Mouse (Mus musculus) layer of hippocampus, adult 11-12 months (tissue): ENCODE results near the gene Mia2.
A peak's percentile ranks its signal among the peaks of the same experiment; 100 is the strongest.
"Not testable (repeated sequence)": the region's sequence is repeated elsewhere in the genome, so short reads cannot be mapped to it uniquely, and the experiment has no call there.

ENCODE experiments used
- DNase-seq: peaks from one replicate; pipeline ENCODE4 v3.0.0; 2022; ENCODE audit warnings: low spot score

Mia2 gene

DNA sequence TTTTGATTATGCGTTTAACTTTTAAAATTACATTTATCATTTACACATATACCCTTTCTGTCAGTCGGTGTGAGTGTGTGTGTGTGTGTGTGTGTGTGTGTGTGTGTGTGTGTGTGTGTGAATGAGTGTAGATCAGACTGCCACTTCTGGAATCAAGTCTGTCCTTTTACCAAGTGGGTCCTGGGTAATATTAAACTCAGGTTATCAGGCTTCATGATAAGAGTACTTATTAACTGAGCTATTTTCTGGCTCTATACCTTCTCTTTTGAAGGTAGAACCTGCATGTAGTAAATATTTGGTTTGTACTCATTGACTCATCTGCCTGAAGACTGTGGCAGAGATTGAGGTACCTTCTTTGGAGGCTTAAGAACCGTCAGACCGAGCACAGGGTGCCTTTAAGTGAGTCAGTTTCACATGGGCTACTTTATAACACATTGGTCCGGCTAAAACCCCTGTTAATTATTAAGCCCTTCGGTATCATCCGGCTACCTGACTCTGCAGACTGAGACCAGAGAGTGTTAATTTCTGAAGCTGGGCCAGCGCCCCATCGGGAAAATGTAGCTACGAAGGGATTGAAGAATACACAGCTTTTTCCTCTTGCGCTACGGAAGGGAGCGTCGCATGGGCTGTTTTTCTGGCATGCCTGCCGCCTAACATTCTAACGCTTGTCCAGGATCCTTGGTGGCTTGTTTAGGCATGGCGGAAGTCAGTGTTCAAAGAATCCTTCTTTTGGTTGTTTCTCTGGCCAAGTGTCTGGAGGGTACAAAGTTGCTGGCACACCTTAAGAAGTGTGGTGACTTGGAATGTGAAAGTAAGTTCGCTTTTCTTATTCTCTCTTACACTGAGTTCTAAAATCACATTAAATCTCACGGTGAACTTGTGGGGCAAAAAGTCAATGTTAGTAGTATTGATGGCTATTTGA lies at the start of gene Mia2:
Gene Mia2 (plus strand): TSS at position 696 of the 922 bp plus-strand sequence.
- no peak for DNase-seq

GRCm38 (mm10) chr12:59052470-59052869 lies 43.1 kb upstream of the Mia2 start:
- no peak for DNase-seq

GRCm38 (mm10) chr12:59053166-59053565 lies 42.4 kb upstream of the Mia2 start:
- DNase-seq: no peak

DNA sequence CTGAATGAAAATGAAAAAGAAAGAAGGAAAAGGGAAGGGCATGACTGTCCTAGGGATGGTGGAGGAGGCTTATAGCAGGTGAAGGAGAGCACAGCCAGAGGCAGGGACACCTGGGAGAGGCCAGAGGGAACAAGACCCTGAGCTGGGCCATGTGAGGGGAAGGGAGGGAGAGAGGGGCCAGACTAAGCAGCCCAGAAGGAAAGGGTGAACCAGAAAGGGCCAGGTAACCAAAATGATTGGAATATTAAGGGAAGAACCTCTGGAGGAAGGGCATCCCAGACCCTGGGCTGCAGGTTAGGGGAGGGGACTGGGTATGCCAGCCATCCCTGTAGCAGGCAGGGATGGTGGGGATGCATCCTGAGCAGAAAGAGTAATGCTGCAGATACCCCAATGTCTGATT lies 41.6 kb upstream of the Mia2 start:
- no peak for DNase-seq

GRCm38 (mm10) chr12:59055196-59055850 lies 40.3 kb upstream of the Mia2 start:
- DNase-seq: no peak

GRCm38 (mm10) chr12:59056222-59056621 lies 39.4 kb upstream of the Mia2 start:
- no peak for DNase-seq

- DNase-seq: not testable (repeated sequence)
These were observed 37.4 kb upstream of the Mia2 start for GRCm38 (mm10) chr12:59058242-59058641.

- DNase-seq: no peak
These were observed 35.3 kb upstream of the Mia2 start for GRCm38 (mm10) chr12:59060322-59060721.

DNA sequence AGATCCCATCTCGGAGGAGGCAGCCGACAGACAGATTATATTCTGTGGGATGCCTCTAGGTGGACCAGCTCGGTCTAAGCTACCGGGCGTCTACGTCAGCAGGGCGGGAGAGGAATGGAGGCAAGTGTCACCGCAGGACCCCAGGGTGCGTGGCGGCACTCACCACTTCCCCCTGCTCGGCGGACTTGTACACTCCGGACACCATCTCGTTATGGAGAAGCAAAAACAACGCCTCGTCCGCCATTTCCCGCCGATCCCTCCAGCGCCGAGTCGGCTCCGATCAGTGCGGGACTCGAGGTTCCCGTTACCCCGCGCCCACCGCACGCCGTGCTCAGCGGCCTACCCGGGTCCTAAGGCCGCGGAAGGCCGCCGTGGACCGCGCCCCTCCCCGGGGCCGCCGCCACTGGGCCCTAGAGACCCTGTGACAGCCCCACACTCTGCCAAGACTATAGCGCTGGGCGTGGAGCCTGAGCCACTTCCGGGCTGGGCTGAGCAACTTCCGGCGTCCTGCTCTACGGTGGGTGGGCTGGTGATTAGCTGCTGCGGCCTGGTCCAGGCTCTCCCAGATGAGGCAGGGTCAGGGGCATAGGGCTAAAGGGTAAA lies 34.5 kb upstream of the Mia2 start, which contains the start of gene Trappc6b:
Gene Trappc6b (minus strand): TSS at position 480 of the 603 bp plus-strand sequence.
- peak; percentile 80 for DNase-seq

- no peak for DNase-seq
These were observed 30.8 kb upstream of the Mia2 start for GRCm38 (mm10) chr12:59064837-59065236.

DNA sequence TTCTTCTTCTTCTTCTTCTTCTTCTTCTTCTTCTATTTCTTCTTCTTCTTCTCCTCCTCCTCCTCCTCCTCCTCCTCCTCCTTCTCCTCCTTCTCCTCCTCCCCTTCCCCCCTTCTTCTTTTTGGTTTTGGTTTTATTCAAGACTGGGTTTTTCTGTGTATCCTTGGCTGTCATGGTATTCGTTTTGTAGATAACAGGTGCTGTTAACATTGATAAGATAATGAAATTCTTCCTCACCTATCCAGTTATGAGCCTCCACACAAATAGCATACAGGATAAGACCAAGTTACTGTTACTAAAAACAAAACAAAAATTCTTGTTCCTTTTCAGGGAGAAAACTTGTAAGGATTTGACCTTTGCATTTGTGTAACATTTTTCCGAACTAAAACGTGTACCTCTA lies 29.8 kb upstream of the Mia2 start:
- no peak for DNase-seq

DNA sequence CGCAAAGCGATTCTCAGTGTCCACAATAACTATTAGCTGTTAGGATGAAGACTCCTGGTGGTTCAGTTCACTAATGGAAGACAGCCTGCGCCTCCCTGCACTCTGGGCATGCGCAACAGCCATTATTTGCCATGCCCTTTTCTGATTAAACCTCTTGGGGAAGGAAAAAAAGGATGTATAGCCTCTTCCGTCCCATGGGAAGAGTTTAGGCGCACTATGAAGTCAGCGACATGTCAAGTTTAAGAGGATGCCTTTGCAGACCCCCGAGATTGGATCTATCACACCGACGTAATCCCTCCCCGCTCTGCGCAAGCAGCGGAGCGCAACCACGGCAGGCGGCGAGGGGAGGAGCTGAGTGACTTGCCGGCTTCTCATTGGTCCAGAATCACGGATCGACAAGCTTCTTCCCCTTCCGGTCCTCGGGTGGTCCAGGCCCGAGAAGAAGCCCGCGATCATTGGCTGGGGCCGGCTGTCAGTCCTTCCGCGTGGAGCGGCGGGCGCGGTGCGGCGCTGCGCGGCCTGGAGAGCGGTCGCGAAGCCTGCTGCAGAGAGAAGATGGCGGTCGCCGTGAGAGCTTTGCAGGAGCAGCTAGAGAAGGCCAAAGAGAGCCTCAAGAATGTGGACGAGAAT lies 29.0 kb upstream of the Mia2 start, which contains the start of gene Pnn:
Gene Pnn (plus strand): TSS at position 437 of the 630 bp plus-strand sequence.
- peak; percentile 97 for DNase-seq

DNA sequence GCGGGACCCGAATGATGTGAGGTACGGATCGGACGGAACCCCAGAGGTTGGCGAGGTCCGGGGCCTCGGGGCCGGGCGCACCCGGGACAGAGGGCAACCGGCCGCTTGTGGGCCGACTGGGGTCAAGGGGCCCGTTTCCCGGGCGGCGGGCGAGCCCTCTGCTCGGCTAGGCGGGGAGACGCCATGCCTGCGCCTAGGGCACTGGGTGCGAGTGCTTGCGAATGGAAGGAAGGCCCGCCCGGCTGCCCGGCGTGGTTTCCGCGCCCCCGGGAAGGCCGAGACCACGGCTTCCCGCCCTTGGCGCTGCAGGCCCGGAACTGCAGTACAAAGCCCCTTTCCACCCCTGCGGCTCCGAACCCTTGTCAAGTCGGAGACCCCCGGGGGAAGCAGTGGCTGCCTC lies 28.5 kb upstream of the Mia2 start:
- no peak for DNase-seq

DNA sequence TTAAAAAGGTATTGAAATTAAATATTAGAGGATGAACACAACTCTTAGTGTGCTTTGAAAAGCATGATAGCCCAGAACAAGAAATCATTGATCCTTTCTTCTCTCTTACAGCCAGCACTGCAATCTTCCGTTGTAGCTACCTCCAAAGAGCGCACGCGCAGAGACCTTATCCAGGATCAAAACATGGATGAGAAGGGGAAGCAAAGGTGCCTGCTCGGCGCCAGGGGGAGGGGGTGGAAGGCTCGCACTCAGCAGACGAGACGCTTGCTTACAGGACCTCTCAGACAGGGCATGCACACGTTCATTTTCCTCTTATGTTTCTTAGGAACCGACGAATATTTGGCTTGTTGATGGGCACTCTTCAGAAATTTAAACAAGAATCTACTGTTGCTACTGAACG lies 26.8 kb upstream of the Mia2 start:
- no peak for DNase-seq

GRCm38 (mm10) chr12:59072286-59072685 lies 23.3 kb upstream of the Mia2 start:
- no peak for DNase-seq

DNA sequence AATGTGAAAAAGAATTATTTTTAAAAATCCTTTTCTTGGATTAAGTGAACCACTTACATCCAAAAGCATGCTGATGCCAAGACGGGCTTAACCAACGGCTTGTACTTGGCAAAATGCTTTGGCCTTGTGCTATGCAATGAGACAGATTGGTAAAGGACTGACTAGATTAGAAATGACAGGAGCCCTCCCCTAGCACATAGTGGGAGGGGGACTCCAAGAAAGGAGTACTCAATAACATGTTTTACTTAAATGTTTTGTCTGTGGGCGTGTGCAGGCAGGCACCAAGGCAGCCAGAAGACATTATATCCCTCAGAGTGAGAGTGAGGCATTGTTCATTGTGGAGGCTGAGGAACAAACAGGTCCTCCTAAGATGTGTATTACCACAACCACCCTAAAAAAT lies 21.5 kb upstream of the Mia2 start:
- DNase-seq: no peak

- no peak for DNase-seq
These were observed 18.6 kb upstream of the Mia2 start for GRCm38 (mm10) chr12:59076996-59077395.

DNA sequence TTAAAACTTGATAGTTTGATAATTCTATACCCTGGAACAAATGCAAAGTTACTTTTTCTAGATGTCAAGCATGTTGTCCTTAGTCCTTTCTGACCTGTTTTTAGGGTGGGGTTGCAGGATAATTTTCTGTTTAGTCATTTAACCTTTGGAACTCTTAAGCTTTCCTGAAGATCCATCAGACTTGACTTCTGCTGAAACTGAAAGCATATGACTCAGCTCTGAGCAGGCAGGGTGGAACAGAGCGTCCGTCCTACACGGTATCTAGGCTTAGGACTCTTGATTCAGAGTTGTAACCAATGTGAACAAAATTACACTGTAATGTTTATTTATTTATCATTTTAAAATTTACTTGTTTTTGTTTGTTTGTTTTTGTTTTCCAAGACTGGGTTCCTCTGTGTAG lies 17.7 kb upstream of the Mia2 start:
- DNase-seq: no peak

GRCm38 (mm10) chr12:59080461-59080860 lies 15.1 kb upstream of the Mia2 start:
- DNase-seq: no peak

DNA sequence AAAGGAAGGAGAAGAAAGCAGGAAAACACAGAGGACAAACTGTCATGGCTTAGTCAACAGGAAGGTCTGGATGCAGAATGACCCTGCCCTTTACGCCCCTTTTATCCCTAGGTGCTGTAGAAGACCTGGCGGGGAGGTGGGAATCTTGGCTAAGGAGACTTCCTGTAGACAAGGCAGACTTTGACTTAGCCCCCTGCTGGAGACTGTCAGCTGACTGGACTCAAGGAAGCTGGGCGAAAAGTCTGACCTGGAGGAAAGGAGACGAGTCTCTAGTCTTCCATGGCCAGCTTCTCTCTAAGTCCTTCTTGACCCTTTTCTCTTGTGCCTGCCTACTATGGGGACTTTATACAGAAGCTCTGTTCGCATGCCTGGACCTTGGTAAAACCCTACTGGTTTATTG lies 11.2 kb upstream of the Mia2 start:
- DNase-seq: no peak

DNA sequence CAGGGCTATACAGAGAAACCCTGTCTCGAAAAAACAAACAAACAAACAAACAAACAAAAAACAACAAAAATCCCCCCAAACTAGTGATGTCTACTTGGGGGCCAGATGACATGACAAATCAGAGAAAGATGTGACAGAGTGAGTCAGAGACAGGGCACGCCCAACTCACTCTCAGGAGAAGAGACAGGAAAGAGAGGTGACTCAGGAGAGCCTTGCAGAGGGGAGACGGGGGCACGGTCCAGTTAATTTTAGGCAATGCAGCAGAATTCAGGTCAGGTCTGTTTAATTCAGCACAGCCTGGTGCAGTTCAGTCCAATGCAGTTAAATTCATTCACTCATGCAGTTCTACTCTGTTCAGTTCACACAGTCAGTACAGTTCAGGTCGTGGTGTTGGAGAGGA lies 9.4 kb upstream of the Mia2 start:
- DNase-seq: no peak

DNA sequence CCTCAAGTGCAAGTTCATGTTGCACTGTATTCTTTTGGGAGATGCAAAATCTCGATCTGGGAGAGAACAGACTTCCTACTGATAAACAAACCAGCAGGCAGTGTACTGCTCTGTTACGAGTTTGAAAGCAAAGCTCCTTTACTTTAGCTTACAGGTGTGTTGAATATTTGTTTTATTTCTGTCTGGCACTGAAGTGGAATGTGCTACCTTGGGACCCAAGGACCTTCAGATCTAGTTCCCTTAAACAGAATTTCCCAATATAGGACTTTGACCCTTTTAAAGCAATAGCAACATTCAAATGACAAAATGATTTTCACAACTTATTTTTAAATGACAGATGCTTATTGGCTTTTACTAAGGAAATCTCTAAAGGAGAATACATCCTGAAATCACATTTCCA lies 2.1 kb upstream of the Mia2 start:
- DNase-seq: no peak
